Mouse (Mus musculus) testis, adult 2 months (tissue): ENCODE measurements around the gene Iqcf1. TPM values are rescaled to one million over a fixed set of nuclear protein-coding genes. Genes with fewer than 3 reads are reported as not detected.

ENCODE experiments used
- H3K27ac ChIP-seq: fragments of 200-500 bp; 2 replicates; pipeline ENCODE4 v1.5.1; 2012; ENCODE audit warnings: low read depth, low read length; ENCODE audit not compliant: control insufficient read depth, insufficient read depth
- H3K27me3 ChIP-seq: fragments of 200-500 bp; 2 replicates; pipeline ENCODE4 v1.6.1; 2012; ENCODE audit warnings: mild to moderate bottlenecking, low read length, moderate library complexity; ENCODE audit not compliant: control insufficient read depth, insufficient read depth
- H3K36me3 ChIP-seq: fragments of 200-500 bp; 2 replicates; pipeline ENCODE4 v1.6.1; 2012; ENCODE audit warnings: mild to moderate bottlenecking, low read length; ENCODE audit not compliant: control insufficient read depth, insufficient read depth
- H3K4me1 ChIP-seq: fragments of 200-500 bp; 2 replicates; pipeline ENCODE4 v1.6.1; 2012; ENCODE audit warnings: low read length; ENCODE audit not compliant: control insufficient read depth, insufficient read depth
- H3K4me3 ChIP-seq: fragments of 200-500 bp; 2 replicates; pipeline ENCODE4 v1.5.1; 2012; ENCODE audit warnings: low read depth, mild to moderate bottlenecking, low read length, moderate library complexity, mixed read lengths; ENCODE audit not compliant: control insufficient read depth
- CTCF ChIP-seq: fragments of 200-500 bp; IDR thresholded peaks from 2 replicates; pipeline ENCODE4 v1.5.1; 2012; ENCODE audit warnings: low read depth, mild to moderate bottlenecking, inconsistent platforms, low read length, moderate library complexity; ENCODE audit not compliant: control insufficient read depth, insufficient read depth, insufficient replicate concordance
- POLR2A ChIP-seq: fragments of 200-500 bp; IDR thresholded peaks from 2 replicates; pipeline ENCODE4 v1.6.1; 2012; ENCODE audit warnings: low read depth, mild to moderate bottlenecking, inconsistent platforms, low read length, moderate library complexity; ENCODE audit not compliant: control insufficient read depth
- polyA plus RNA-seq: library from polyadenylated mRNA; depleted of rRNA; stranded (reverse); fragments of >200 nt; gene quantifications from 2 replicates; pipeline ENCODE4 v1.2.3, GENCODE M21; 2012; rRNA removed

Gene Iqcf1
- 649 and 752 TPM in 2 replicates for polyA plus RNA-seq

DNA sequence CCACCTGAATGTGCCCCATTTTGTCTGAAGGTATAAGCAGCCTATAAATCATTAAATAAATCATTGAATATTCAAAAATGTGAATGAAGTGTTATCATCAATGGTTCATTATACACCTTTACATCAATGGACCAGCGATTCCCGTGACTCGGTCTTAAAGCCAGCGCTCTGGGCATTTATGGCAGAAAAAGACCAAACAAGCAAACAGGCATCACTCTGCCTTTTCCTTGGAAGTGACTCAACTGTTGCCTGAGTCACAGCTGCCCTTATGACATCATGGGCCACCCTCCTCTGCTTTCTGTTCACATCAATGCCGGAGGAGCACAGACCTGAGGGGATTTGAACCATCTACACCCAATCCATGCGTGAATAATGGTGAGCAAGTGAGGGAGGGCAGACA, at the start of gene Iqcf1:
Gene Iqcf1, plus strand, starts transcription at position 301 of the 400 bp plus-strand sequence.
- no peak within 1 kb of the TSS for H3K27ac ChIP-seq
- no peaks in the 10 kb centered on the region for H3K36me3 ChIP-seq
- TF ChIP-seq CTCF: no peak
- TF ChIP-seq POLR2A: peak; percentile 37; the same call in 1 of the 2 replicates
- no peaks in the 10 kb centered on the region for H3K27me3 ChIP-seq
- peak within 1 kb of the TSS; percentile 83 for H3K4me3 ChIP-seq
- no peaks in the 10 kb centered on the region for H3K4me1 ChIP-seq

DNA sequence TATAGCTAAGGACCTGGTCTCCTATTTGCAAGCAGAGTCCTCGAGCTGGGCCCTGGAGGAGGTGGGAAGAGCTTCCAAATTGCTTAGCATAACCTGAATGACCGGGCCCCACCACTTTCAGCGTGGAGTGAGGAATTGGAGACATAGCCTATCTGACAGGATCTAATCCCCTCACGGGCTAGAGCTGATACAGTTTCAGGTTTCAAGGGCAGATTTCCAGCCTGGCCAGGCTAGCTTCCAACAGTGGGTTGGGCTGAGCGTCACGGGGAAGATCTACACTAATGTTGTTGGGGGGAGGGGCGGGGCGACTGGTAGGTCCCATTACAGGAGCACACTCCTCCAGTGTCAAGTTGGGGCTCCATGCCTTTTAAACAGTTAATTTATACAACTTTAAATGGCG, 49.1 kb upstream of the Iqcf1 start:
- H3K4me3 ChIP-seq: no peak overlapping the region
- H3K27ac ChIP-seq: no peak overlapping the region
- peaks cover 39% of the 10 kb centered on the region for H3K4me1 ChIP-seq
- no peaks in the 10 kb centered on the region for H3K27me3 ChIP-seq
- H3K36me3 ChIP-seq: no peaks in the 10 kb centered on the region; the same call in 1 of the 2 replicates
- TF ChIP-seq POLR2A (no peak), CTCF (no peak)

DNA sequence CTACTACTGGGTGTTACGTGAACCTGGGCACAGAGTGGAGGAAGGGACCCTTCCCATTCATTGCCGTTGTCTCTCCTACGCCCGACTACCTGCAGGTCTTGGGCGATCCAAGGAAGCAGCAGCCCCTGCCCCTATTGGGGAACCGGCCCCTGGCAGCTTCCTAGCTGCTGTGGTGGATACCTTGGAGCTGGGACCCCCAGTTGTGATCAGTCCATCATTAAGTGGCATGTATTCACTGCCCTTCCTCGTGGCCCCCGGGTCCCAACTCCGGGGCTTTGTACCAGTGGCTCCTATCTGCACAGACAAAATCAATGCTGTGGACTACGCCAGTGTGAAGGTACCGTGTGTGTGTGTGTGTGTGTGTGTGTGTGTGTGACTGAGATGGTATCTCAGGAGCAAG, 48.5 kb upstream of the Iqcf1 start:
- TF ChIP-seq POLR2A (no peak), CTCF (no peak)
- H3K27me3 ChIP-seq: no peaks in the 10 kb centered on the region
- no peak overlapping the region for H3K4me3 ChIP-seq
- no peak overlapping the region for H3K27ac ChIP-seq
- no peaks in the 10 kb centered on the region for H3K36me3 ChIP-seq
- peaks cover 36% of the 10 kb centered on the region for H3K4me1 ChIP-seq

DNA sequence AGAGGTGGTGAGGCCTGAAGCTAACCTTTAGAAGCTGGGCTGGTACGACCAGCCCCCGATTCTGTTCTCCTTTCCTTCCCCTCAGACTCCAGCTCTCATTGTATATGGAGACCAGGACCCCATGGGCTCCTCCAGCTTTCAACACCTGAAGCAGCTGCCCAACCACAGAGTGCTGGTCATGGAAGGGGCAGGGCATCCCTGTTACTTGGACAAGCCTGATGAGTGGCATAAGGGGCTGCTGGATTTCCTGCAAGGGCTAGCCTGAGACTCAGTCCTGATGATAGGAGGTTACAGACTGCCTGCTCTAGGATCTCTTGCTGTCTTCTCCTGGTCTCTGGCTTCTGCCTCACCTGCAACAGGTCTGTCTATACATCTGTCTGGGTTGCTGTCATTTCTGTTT, 47.9 kb upstream of the Iqcf1 start:
- H3K4me1 ChIP-seq: peaks cover 36% of the 10 kb centered on the region
- H3K4me3 ChIP-seq: no peak overlapping the region
- TF ChIP-seq POLR2A (no peak), CTCF (no peak)
- H3K27ac ChIP-seq: no peak overlapping the region
- no peaks in the 10 kb centered on the region for H3K36me3 ChIP-seq
- H3K27me3 ChIP-seq: no peaks in the 10 kb centered on the region

DNA sequence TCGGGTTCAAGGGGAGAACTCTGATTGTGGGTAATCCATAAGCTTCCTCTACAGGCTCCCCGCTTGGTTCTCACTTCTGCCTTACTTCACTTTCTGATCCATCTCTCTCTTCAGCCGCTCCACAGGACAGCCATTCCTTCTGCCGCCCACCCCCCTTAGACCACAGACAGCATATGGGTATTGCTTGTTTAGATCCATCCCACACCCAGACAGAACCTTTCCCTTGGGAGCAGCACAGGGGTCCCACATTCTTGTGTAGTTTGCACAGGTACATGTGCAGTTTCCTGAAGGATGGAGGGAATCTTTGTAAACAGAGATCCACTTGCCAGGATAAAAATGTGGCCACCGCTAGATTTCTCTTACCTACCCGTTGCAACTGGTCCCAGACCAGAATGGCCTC, 47.4 kb upstream of the Iqcf1 start:
- Histone ChIP-seq H3K27me3 (no peaks in the 10 kb centered on the region), H3K27ac (no peak overlapping the region), H3K4me1 (peaks cover 36% of the 10 kb centered on the region), H3K4me3 (peak overlapping the region; percentile 89), H3K36me3 (no peaks in the 10 kb centered on the region)
- TF ChIP-seq CTCF (no peak), POLR2A (no peak)

DNA sequence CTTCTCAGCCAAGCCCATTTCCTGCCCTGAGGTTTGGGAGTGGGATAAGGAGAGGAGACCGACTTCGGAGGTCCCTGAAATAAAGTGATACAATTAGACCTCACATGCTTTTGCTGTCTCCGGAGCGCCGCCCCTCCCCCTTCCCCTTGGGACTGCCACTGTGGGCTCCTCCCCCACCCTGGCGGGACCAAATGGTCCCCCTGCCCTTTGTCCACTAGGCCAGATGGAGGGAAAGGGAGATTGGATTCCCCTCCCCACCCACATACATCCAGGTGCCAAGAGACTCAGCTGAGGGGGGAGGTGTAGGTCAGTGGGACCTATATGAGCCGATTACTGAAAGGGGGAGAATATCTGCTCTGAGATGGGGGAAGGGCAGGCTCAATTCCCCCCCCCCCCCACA, 46.9 kb upstream of the Iqcf1 start:
- Histone ChIP-seq H3K27me3 (no peaks in the 10 kb centered on the region), H3K36me3 (no peaks in the 10 kb centered on the region), H3K4me3 (peak overlapping the region; percentile 89), H3K4me1 (peaks cover 32% of the 10 kb centered on the region), H3K27ac (no peak overlapping the region)
- TF ChIP-seq POLR2A (no peak), CTCF (no peak)

DNA sequence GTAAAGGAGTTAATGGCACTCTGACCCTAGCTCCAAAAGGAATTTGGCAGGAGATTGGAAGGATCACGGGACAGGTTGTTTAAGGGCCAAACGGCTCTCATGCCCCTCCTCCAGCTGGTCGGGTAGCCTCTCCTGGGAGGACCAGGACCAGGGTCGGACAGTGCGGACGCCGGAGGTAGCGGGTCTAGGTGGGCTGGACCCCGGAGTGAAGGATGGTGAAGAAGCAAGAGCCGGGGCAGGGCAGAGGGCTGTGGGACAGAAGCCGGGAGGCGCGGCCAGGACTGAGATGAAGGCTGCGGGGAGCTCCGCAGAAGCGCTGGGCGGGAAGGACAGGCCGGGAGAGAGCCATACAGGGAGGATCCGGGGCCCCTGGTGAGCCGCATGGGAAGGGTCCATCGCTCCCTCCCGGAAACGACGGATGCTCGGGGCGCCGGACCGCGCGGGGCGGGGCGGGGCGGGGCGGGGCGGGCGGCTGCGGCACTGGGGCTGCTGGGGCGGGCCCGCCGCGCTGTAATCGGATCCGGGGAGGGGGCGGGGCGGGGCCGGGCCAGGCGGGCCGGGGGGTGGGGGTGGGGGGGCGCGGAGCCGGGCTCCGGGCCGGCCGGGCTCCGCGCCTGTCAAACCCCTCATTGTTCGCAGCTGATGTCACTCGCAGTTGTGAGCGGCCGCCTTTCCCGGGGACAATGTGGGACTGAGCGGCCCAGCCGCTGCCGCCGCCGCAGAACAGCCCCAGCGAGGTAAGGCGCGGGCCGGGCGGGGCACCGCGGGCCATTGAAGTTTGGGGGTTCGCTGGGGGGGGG, 46.3 kb upstream of the Iqcf1 start, which contains the start of gene Pcbp4:
Gene Pcbp4, plus strand, starts transcription at position 21 of the 800 bp plus-strand sequence.
- H3K4me1 ChIP-seq: peaks cover 26% of the 10 kb centered on the region
- H3K27ac ChIP-seq: 0 out of 2 replicates have a peak within 1 kb of the TSS, but pooled peaks have one; percentile 12
- TF ChIP-seq CTCF: no peak
- no peak for TF ChIP-seq POLR2A

More for the DNA sequence above, 46.3 kb upstream of the Iqcf1 start, which contains the start of gene Pcbp4:
- Histone ChIP-seq H3K4me3 (peak within 1 kb of the TSS; percentile 89), H3K27me3 (no peaks in the 10 kb centered on the region), H3K36me3 (no peaks in the 10 kb centered on the region)
